Mouse (Mus musculus) retina, postnatal 1 day (tissue): Measurements from ENCODE around the gene Tbc1d30.

Source experiments
- DNase-seq: peaks from one replicate; pipeline ENCODE4 v3.0.0-alpha.2; 2012

Tbc1d30 gene

GRCm38 (mm10) chr10:121310511-121311221 is 40.4 kb downstream of the Tbc1d30 start:
- DNase-seq, result peak; percentile 89

- peak; percentile 51 for DNase-seq
Measured at GRCm38 (mm10) chr10:121309801-121310510, 41.1 kb downstream of the Tbc1d30 start.

- no peak for DNase-seq
Measured at GRCm38 (mm10) chr10:121309123-121309655, 41.9 kb downstream of the Tbc1d30 start.

- DNase-seq, result peak; percentile 80
Measured at GRCm38 (mm10) chr10:121305441-121305840, 45.6 kb downstream of the Tbc1d30 start.

- no peak for DNase-seq
Measured at GRCm38 (mm10) chr10:121303559-121303958, 47.5 kb downstream of the Tbc1d30 start.

GRCm38 (mm10) chr10:121301868-121302267 is 49.2 kb downstream of the Tbc1d30 start:
- no peak for DNase-seq

- DNase-seq, result no peak
Measured at GRCm38 (mm10) chr10:121300659-121301058, 50.4 kb downstream of the Tbc1d30 start.

GRCm38 (mm10) chr10:121297054-121297701 is 53.9 kb downstream of the Tbc1d30 start:
- peak; percentile 59 for DNase-seq

- DNase-seq, result no peak
Measured at GRCm38 (mm10) chr10:121294471-121294870, 56.6 kb downstream of the Tbc1d30 start.

GRCm38 (mm10) chr10:121293829-121294228 is 57.2 kb downstream of the Tbc1d30 start:
- no peak for DNase-seq

- DNase-seq, result no peak
Measured at GRCm38 (mm10) chr10:121291272-121291917, 59.7 kb downstream of the Tbc1d30 start.

GRCm38 (mm10) chr10:121290682-121291078 is 60.4 kb downstream of the Tbc1d30 start:
- DNase-seq, result peak; percentile 59

- DNase-seq, result peak; percentile 56
Measured at GRCm38 (mm10) chr10:121289970-121290681, 61.0 kb downstream of the Tbc1d30 start.

GRCm38 (mm10) chr10:121282926-121283325 is 68.2 kb downstream of the Tbc1d30 start:
- no peak for DNase-seq

- no peak for DNase-seq
Measured at GRCm38 (mm10) chr10:121282436-121282835, 68.6 kb downstream of the Tbc1d30 start.

GRCm38 (mm10) chr10:121280943-121281342 is 70.1 kb downstream of the Tbc1d30 start:
- DNase-seq, result no peak

GRCm38 (mm10) chr10:121277022-121277471 is 74.0 kb downstream of the Tbc1d30 start:
- no peak for DNase-seq

- DNase-seq, result no peak
Measured at GRCm38 (mm10) chr10:121274964-121275363, 76.1 kb downstream of the Tbc1d30 start.

GRCm38 (mm10) chr10:121271002-121271401 is 80.1 kb downstream of the Tbc1d30 start:
- no peak for DNase-seq

- DNase-seq, result no peak
Measured at GRCm38 (mm10) chr10:121268771-121269170, 82.3 kb downstream of the Tbc1d30 start.

- no peak for DNase-seq
Measured at GRCm38 (mm10) chr10:121264204-121264575, 86.9 kb downstream of the Tbc1d30 start.

GRCm38 (mm10) chr10:121263520-121264203 is 87.4 kb downstream of the Tbc1d30 start:
- DNase-seq, result no peak
